Mouse (Mus musculus): ENCODE measurements around the gene Mageb3. TPM values are rescaled to one million over a fixed set of nuclear protein-coding genes. Genes with fewer than 3 reads are reported as not detected.

Mageb3 gene
- polyA plus RNA-seq (2021; fragmentation: Nextera tagmentation): not detected in 2 replicates
- long read RNA-seq, experiment 1: 0 reads
- long read RNA-seq, experiment 2: 0 reads

GRCm38 (mm10) chr2:121955765-121956223 is at the start of gene Mageb3, which contains the start of gene Ctdspl2:
Gene Mageb3 (minus strand): TSS chr2:121956092.
Gene Ctdspl2 (plus strand): TSS chr2:121956001.

Other genes starting within 250 kb of the Mageb3 start
- 8.0 and 10.2 TPM in 2 replicates for gene Frmd5, start 149.0 kb downstream of the Mageb3 start, polyA plus RNA-seq (2021; fragmentation: Nextera tagmentation)
- gene Casc4, start 89.1 kb downstream of the Mageb3 start, polyA plus RNA-seq (2021; fragmentation: Nextera tagmentation): 21.4 and 89.8 TPM in 2 replicates
- gene Ctdspl2, start 91 bp downstream of the Mageb3 start, polyA plus RNA-seq (2021; fragmentation: Nextera tagmentation): 17.2 and 17.7 TPM in 2 replicates
- 26.0 and 30.2 TPM in 2 replicates for gene Eif3j1, start 72.5 kb upstream of the Mageb3 start, polyA plus RNA-seq (2021; fragmentation: Nextera tagmentation)
- gene Spg11, start 162.3 kb upstream of the Mageb3 start, polyA plus RNA-seq (2021; fragmentation: Nextera tagmentation): 1.8 and 2.4 TPM in 2 replicates
- gene B2m, start 191.6 kb upstream of the Mageb3 start, polyA plus RNA-seq (2021; fragmentation: Nextera tagmentation): 312 and 393 TPM in 2 replicates
- gene Trim69, start 204.6 kb upstream of the Mageb3 start, polyA plus RNA-seq (2021; fragmentation: Nextera tagmentation): 0.06 TPM in 1 of 2 replicates, not detected in the other
- 0.09 and 0.13 TPM in 2 replicates for gene Patl2, start 230.1 kb upstream of the Mageb3 start, polyA plus RNA-seq (2021; fragmentation: Nextera tagmentation)
- not detected in 2 replicates for gene Terb2, start 230.2 kb upstream of the Mageb3 start, polyA plus RNA-seq (2021; fragmentation: Nextera tagmentation)